Mouse (Mus musculus) frontal cortex, adult 2 months (tissue): Measurements from ENCODE around the gene Grm8. TPM values are rescaled to one million over a fixed set of nuclear protein-coding genes. Genes with fewer than 3 reads are reported as not detected.
A peak's percentile ranks its signal among the peaks of the same experiment; 100 is the strongest.

Experiments used
- DNase-seq, 2 experiments: peaks; one replicate each; pipeline ENCODE4 v3.0.0; 2022; ENCODE audit warnings: low spot score in 1 of 2; ENCODE audit errors: extremely low spot score in 1 of 2
- polyA plus RNA-seq: library from polyadenylated mRNA; depleted of rRNA; stranded (reverse); fragments of >200 nt; gene quantifications from 2 replicates; pipeline ENCODE4 v1.2.3, GENCODE M21; 2012

Gene Grm8
- polyA plus RNA-seq, 1 experiment = 14.2 TPM

DNA sequence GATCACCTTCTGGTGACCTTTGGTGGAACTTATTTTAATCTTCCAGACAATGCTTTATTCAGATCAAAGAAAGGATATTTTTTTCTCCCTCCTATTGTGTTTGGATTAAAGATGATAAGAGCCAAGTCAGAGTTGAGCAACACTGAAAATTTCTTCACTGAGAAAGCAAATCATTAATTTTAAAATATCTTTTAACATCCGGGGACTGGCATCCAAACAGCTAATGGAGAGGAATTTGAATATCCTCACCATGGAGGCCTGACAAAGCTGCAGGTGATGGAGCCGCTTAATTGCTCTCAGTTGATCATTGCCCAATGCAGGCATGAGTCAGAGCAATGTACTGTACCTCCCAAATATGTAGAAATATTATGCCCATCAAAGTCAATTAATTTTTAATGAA, 83.0 kb downstream of the Grm8 start:
- DNase-seq = no peak

DNA sequence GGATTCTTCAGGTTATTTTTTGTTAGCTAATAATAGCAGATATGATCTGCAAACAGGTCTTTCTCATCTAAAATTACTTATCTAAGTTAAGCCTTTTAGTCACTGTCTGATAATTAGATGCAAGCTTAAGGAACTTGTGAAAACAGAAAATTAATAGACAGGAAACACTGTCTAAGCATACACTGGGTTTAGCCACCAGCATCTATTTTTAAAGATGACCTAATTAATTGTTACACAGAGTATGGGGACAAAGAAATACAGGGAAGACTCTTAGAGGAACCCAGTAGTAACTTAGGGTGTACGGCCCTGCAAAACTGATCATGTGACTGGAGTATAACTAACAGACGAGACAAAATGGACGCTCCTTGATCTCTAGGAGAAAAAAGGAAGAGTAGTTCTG, 92.6 kb downstream of the Grm8 start:
- no peak for DNase-seq

DNA sequence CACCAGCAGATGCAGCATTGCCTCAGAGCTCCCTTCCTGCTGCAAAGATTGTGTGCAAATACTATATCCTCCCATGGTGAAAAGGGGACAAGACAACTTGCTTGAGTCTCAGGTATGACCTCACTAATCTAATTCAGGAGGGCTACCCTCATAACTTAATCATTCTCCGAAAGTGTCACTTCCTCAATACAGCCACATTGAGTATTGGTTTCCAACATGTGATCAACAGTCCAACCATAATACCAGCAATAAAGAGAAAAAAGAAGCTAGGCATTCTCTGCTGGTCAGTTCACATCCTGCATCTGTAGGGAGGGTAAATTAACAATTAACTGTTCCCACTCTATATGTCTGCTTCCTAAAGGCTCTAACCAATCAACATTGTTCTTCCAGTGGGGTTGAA, 94.2 kb downstream of the Grm8 start:
- DNase-seq = no peak

DNA sequence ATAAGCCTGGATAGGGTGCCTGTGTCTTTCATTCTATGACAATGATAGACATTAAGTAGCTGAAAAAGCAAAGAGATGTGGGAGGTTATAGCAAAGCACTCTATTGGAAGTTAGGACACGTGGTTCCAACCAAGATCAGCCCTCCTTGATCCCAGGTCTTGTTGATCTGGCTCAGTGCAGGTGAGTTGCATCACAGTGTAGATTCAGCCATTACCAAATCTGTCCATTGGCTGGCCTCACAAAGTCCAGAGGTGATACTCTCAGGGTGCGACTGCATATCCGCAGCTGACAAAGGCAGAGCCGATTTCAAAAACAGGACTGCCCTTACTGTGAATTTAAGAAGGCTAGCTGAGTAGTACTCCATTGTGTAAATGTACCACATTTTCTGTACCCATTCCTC, 103.0 kb downstream of the Grm8 start:
- DNase-seq = no peak

GRCm38 (mm10) chr6:28017653-28018052, 117.3 kb downstream of the Grm8 start:
- no peak for DNase-seq

GRCm38 (mm10) chr6:28007001-28007400, 128.0 kb downstream of the Grm8 start:
- DNase-seq = no peak

GRCm38 (mm10) chr6:27997250-27997649, 137.7 kb downstream of the Grm8 start:
- DNase-seq = no peak

DNA sequence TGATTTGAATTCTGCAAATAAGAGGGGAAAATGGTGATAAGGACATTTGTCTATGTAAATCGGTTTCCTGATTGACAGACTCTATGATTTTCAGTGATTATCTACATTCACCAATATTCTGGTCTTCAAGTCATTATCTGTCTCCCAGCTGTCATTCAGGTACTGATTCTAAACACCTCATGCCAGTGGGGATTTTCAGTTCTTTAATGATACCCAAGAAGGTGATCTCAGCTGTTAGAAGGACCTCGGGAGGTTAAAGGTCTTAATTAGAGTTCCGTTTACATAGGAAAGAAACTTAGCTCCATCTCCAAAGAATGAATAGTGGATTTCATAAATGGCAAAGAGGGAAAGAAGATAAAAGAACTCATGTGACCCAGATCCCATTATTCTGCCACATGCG, 143.7 kb downstream of the Grm8 start:
- no peak for DNase-seq

GRCm38 (mm10) chr6:27982598-27982997, 152.4 kb downstream of the Grm8 start:
- DNase-seq = no peak

- DNase-seq = no peak
Observed at GRCm38 (mm10) chr6:27982021-27982420, 153.0 kb downstream of the Grm8 start.

- DNase-seq = peak in 1 of 2 experiments; percentile 65
Observed at GRCm38 (mm10) chr6:27977361-27977760, 157.6 kb downstream of the Grm8 start.

GRCm38 (mm10) chr6:27968859-27969258, 166.1 kb downstream of the Grm8 start:
- peak in 1 of 2 experiments; percentile 50 for DNase-seq

DNA sequence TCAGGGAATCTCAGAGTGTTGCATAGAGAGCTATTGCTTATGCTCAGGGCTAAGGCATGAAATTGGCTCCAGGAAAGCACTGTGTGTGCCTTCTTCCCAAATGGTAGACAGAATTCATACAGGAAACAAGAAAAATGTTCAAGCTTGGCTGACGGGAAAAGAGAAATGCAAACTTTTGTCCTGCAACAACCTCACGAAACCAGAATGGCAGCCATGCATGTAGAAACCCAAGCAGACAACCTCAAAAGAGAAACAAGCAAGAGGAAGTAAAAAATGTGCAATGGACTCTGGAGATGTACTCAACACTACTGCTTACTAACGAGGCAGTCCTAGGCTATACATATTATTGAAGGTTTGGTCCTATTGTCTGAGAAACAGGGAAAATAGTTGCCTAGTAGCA, 167.9 kb downstream of the Grm8 start:
- DNase-seq = no peak

- DNase-seq = peak in 1 of 2 experiments; percentile 19
Observed at GRCm38 (mm10) chr6:27965237-27965636, 169.7 kb downstream of the Grm8 start.

- no peak for DNase-seq
Observed at GRCm38 (mm10) chr6:27963887-27964286, 171.1 kb downstream of the Grm8 start.

GRCm38 (mm10) chr6:27956278-27956857, 178.6 kb downstream of the Grm8 start:
- no peak for DNase-seq

DNA sequence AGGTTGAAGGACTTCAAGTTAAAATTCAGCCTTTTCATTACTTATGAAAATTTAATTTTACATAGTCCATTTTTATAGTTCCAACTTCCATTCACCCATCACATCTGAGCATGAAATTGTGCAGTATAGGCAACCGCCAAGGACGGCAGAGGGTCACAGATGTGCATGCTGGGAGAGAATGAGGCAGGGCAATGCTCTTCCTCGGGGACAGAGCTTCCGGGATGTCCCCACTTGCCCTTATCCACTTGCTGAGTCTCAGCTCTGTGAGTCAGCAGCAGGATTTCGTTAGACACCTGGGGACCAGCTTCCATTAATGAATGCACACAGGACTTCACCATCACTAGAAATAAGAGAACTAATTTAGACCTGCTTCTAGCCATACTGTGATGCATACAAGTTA, 183.5 kb downstream of the Grm8 start:
- no peak for DNase-seq

DNA sequence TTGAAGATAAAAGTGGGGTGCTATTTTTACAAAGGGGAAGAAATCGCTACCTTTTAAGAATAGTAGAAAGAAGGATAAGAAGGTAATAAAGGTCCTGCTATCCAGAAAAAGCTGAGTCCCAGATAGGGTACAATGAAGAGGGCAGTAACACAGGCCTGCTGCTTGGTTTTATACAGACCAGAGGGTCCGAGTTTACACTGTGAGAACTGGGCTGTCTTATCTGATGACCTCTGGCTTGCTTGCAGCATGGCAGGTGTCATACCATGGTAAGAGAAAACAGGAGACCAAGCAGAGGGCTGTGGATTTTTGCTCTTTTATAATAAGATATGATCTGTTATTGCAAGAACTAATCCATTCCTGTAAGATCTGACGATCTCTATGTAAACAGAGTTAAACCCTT, 206.9 kb downstream of the Grm8 start:
- no peak for DNase-seq

- no peak for DNase-seq
Observed at GRCm38 (mm10) chr6:27913281-27913680, 221.7 kb downstream of the Grm8 start.

DNA sequence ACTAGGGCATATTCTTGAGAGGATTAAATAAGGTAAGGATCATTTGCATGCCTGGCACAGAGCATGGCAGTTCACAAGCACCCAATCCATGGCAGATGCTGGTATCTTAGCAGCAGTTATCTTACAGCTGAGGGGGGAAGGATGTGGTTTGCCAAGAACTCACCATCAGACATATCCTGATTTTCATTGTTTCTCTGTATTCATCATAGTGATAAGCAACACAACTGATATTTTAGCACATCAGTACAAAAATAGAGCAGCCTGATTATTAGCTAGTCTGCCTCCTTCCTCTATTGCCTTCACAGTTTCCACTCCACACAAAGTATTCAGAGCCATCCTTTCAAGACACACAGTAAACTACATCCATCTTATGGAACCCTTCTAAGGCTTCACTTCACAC, 230.6 kb downstream of the Grm8 start:
- no peak for DNase-seq

GRCm38 (mm10) chr6:27902224-27902623, 232.8 kb downstream of the Grm8 start:
- no peak for DNase-seq

GRCm38 (mm10) chr6:27901396-27901795, 233.6 kb downstream of the Grm8 start:
- DNase-seq = no peak

DNA sequence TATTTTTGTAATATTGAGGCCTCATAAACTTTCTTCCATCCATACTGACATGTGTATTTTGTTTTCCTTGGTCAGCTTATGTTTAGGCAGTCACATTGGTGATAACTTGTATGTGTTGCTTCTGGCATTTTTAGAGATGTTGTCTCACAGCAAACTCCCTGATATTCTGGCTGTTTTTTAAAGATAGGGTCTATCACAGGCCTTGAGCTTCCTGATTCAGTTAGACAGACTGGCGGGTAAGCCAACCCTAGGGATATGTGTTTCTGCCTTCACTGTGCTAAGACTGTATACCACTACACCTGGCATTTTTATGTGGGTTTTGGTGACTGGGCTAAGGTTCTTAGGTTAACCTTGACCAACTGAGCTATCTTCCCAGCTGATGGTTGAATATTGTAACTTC, 239.8 kb downstream of the Grm8 start:
- DNase-seq = no peak
